Mouse (Mus musculus) spleen, adult 2 months (tissue): Measurements from ENCODE around the gene Ifitm7.

Experiments used
- CTCF ChIP-seq: fragments of 200-500 bp; IDR thresholded peaks from 2 replicates; pipeline ENCODE4 v1.5.1; 2011; ENCODE audit warnings: mild to moderate bottlenecking, inconsistent platforms; ENCODE audit not compliant: insufficient read depth, insufficient read length, insufficient replicate concordance; ENCODE audit errors: extremely low read depth
- POLR2A ChIP-seq: fragments of 200-500 bp; IDR thresholded peaks from 2 replicates; pipeline ENCODE4 v1.6.1; 2011; ENCODE audit warnings: low read depth, low read length, inconsistent platforms

- TF ChIP-seq CTCF: no peak
- TF ChIP-seq POLR2A: no peak
Observed at GRCm38 (mm10) chr16:13992518-13993248, 6.0 kb upstream of the Ifitm7 start.
